Mouse (Mus musculus): ENCODE measurements at regions not wholly inside any gene's neighbourhood (a gene's known extent, or its start where the extent isn't known, plus 50 kb on each side); places are given as distances from the start of the nearest gene placed in this dataset.

DNA sequence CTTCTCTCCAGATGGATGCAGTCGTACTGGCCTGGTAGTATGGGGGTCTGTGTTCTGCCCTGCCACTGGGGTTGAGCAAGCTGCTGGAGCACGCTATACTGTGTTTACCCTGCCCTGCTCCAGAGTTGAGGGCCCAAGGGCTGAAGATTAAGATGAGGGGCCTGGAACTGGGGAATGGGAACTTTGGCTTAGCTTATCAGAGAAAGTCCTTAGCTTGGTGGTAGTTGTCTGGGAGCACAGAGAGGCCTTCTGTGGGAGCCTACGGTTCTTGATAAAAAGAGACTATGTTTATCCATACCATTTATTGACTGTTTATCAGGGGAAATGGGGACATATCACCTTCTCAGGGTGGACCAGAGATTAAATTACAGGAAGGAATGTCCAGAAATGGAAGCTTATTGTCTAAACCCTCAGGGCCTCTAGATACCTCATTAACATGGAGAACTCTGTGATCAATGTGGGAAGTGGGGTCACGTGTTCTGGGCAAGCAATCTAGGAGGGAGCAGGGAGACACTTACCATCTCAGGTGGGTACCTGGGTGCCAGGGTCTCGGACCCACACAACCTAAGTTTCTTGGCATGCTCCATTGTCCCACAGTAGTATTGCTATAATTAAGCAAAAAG, 58.7 kb downstream of the Mycn start:
- in situ Hi-C loops (cut with MboI, MseI): no loop called here

GRCm38 (mm10) chr12:12878031-12878430, 63.7 kb downstream of the Mycn start:
- in situ Hi-C loops (cut with MboI, MseI): no loop called here

DNA sequence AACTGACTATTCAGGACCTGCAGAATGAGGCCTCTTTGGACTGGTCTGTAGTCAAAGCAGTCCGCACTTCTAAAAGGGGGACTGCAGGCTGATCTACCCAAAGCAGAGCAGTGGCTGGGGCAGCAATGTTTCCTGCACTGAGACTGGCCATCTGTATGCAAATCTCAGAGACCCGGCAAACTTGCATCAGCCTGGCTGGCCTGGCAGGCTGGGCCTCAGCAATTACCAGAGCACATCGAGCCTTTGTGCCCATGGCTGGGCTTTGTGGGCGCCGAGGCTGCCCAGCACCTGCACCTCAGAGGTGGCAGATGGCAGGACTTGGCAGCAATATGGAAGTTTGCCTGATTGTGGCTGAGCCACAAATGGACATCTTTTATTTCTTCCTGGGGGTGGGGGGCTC, 64.2 kb downstream of the Mycn start:
- in situ Hi-C loops (cut with MboI, MseI): no loop called here

GRCm38 (mm10) chr12:12875976-12876745, 65.6 kb downstream of the Mycn start:
- in situ Hi-C loops (cut with MboI, MseI): no loop called here

DNA sequence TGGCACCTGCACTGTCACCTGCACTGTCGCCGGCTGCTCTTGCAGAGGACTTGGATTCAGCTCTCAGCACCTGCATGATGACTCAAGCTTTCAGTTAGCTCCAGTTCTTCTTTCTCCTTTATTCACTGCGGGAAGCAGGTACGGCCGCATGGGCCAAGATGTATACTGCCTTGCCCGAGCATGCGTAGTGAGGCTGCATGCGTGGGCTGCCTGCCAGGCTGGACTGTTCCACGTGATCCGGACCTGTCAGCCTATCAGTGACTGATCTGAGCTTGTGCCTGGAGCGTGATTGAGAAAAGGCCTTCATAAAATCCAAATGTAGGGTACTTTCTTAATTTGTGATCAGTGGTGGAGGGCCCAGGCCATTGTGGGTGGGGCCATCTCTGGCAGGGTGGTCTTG, 68.2 kb downstream of the Mycn start:
- in situ Hi-C loops (cut with MboI, MseI): no loop called here

DNA sequence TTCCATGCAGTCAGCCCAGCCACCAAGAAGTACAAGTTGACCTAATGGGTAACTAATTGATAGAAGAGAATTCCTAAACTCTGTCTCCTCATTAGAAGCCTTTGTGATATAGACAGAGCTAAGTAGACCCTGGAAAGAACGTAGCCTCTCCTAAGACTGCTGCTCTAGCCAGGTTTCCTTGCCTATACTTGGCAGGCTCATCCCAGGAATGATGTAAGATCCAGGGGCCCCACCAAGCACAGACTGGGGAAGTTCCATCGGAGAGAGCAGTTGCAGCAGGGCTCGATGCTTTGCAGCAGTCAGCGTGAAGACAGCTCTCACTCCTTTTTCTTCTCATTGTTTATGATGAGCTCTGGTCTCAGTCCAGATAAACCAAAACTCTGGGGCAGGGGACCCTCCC, 68.7 kb downstream of the Mycn start:
- in situ Hi-C loops (cut with MboI, MseI): no loop called here

- in situ Hi-C loops (cut with MboI, MseI): no loop called here
These were observed 70.4 kb downstream of the Mycn start for GRCm38 (mm10) chr12:12871272-12871671.

GRCm38 (mm10) chr12:12866590-12866989, 75.1 kb downstream of the Mycn start:
- in situ Hi-C loops (cut with MboI, MseI): no loop called here

GRCm38 (mm10) chr12:12850681-12851080, 91.0 kb downstream of the Mycn start:
- in situ Hi-C loops (cut with MboI, MseI): no loop called here

DNA sequence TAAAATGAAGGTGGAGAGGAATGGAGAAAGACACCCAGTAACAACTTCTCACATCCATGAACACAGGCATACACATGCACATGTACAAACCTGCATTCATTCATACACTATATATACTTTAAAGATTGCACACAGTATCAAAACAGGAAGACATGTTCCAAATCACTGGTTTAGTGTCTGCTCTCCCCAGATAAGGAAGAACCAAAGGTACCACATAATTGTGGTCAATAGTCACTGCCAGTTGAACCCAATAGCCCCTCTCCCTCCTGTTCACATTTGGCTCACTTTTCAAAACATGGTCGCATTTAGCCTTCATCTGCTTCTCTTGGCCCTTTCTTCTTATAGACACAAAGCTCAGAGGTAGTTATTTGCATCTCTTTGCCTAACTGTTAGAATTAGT, 95.0 kb downstream of the Mycn start:
- in situ Hi-C loops (cut with MboI, MseI): no loop called here

GRCm38 (mm10) chr12:12842247-12842957, 99.3 kb downstream of the Mycn start:
- in situ Hi-C loops (cut with MboI, MseI): no loop called here

DNA sequence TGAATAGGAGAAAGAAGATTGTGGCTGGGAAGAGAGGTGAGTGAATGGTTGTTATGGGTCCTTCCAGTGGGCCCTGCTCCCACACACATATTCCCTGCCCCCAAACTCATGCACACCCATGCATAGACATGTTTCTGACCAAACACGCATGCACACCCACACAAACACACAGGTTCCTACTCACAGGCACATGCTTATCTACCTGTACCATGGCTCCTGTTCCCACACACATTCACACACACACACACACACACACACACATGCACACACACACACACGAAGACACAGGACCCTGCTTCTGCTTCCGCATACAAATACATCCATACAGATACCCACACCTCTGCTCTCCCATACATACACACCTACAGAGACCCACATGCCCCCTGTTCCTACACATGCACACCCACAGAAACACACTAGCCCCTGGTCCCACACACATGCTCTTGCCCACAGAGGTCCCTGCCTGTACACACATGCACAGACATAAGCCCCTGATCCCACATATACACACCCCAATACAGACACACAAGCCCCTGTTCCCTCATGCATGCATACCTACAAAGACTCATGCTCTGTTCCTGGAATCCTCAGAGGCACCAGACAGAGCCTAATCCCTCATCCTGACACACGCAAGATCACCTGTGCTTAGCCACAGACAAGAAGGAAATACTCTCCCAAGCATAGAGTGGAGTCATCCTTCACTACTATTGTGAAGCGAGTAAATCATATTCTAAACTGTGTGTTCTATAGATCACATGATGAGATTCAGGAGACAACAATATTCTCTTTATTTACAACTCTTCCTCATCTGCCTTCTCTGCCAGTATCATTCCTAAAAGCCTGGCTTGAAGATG, 100.1 kb downstream of the Mycn start:
- in situ Hi-C loops (cut with MboI, MseI): no loop called here

- in situ Hi-C loops (cut with MboI, MseI): no loop called here
These were observed 100.9 kb downstream of the Mycn start for GRCm38 (mm10) chr12:12840661-12841384.

- in situ Hi-C loops (cut with MboI, MseI): no loop called here
These were observed 103.9 kb downstream of the Mycn start for GRCm38 (mm10) chr12:12837775-12838174.

GRCm38 (mm10) chr12:12827821-12828641, 113.7 kb downstream of the Mycn start:
- in situ Hi-C loops (cut with MboI, MseI): no loop called here

DNA sequence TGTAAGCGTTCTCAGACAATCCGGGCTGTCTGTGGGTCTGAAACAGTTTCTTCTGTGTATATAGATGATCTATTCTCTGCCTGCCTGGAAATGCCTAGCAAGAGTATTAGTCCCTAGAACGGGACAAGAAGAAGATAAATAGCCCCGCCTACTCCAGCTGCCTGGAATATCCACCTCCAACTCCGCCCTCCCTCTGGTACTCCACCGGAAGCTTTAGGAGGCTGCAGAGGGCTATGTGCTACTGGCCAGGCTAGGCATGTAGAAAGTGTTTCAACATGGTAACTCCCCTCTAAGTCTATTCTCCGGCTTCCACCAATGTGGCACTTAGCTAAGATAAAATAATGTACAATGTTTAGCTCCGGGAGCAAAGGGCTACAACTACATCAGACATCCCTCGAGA, 114.3 kb downstream of the Mycn start:
- in situ Hi-C loops (cut with MboI, MseI): no loop called here

DNA sequence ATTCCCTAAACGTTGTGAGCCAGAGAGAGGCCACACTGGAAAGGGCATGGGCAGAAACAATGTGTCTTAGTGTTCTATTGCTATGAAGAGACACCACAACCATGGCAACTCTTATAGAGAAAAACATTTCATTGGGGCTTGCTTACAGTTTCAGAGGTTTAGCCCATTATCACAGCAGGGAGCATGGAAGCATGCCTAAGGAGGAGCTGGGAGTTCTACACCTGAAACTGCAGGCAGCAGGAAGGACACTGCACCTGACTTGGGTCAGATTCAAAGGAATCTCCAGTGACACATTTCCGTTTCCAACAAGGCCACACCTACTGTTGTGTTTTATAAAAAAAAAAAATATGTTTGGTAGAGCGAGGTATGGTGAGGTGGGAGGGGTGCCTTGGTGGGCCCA, 115.3 kb downstream of the Mycn start:
- in situ Hi-C loops (cut with MboI, MseI): no loop called here

DNA sequence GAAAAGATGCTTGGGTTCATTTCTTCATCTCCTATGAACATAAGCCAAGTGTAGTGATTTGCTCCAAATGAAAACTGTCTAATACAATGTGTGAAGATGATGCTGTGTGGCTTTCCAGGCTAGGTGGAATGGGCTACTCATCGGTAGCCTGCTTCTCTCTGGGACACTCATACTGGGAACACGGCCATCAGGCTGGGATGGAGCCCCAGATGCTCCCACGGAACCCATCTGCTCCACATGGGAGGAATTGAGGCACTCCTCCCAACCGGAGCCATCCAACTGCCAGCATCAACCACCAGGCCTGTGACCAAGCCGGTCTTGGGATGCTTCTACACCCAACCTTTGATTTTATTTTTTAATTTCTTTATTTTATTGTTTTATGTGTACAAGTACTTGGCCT, 115.9 kb downstream of the Mycn start:
- in situ Hi-C loops (cut with MboI, MseI): no loop called here

DNA sequence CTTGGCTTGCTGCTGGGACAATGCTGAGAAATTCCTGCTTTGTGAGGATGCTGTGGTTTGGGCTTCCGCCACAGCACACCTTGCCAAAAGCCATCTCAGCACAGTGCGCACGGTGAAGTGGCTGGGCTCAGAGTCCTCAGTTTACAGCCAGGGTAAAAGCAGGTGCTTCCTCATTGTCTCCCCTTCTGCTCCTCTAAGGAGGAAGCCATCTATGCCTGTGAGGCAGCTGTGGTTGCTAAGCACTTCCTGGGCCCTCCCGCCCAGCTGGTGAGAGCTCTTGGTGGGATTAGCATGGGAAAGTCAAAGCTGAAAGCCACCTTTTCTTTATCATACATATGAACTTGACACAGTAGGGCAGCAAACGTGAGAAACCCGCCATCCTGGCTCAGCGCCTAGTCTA, 120.2 kb downstream of the Mycn start:
- in situ Hi-C loops (cut with MboI, MseI): no loop called here

GRCm38 (mm10) chr12:12820668-12821351, 120.9 kb downstream of the Mycn start:
- in situ Hi-C loops (cut with MboI, MseI): no loop called here
